Mouse (Mus musculus) lung, postnatal 0 days (tissue): ENCODE measurements around the gene Olig3.

Source experiments
- CTCF ChIP-seq: IDR thresholded peaks from 2 replicates; pipeline ENCODE4 v1.5.1; 2016; ENCODE audit warnings: antibody characterized with exemption, mild to moderate bottlenecking
- EP300 ChIP-seq: IDR thresholded peaks from 2 replicates; pipeline ENCODE4 v1.6.1; 2016; ENCODE audit warnings: antibody characterized with exemption, mild to moderate bottlenecking, control low read depth

GRCm38 (mm10) chr10:19310471-19310870 is 45.9 kb upstream of the Olig3 start:
- TF ChIP-seq EP300 (no peak), CTCF (no peak)
